Mouse (Mus musculus): ENCODE data around the gene Smc2. TPM values are rescaled to one million over a fixed set of nuclear protein-coding genes. Genes with fewer than 3 reads are reported as not detected.
"Not testable (repeated sequence)": the region's sequence is repeated elsewhere in the genome, so short reads cannot be mapped to it uniquely, and the experiment has no call there.

Smc2 gene
- 212 and 248 TPM in 2 replicates for polyA plus RNA-seq (2014; fragmentation: Nextera tagmentation; extraction: Ambion mirVana)

DNA sequence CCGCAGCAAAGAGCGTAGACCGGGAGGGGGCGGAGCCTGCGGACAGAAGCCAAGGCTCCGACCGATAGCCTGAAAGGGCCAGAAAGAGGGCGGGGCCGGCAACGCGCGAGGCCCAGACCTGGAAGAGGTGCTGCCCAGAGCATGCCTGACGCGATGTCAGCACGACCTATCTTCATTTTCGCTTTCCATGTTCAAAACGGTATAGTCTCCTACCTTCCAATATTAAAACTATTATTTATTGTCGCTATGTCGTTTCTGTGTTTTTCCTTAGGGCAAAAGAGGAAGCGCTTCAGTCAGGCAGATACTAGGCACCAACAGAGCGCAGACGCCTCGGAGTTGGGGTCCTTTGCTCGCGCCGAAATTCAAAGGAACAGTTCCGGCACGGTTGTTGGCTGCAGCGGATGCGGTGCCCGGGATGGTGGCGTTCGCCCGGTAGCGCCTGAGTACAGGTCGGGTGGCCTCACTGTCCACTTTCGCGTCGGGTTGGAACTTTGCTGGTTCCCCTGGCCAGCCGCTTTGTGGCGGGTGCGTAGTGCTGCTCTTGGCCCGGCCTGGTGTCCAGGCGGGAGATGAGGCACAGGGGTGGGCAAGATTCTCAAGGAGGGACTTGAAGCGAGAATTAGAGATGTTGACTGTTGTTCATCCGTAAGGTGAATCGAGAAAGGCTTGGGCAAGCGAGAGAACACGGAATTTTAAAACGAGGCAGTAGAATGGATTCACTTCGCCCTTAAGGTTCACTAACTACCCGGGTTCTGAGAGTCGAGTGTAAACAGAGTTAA is at the start of gene Smc2:
Gene Smc2 (plus strand): TSS at position 358 of the 779 bp plus-strand sequence.
- Histone ChIP-seq H3K4me1 (replicated peaks; ENCODE audit: control insufficient read depth, insufficient read depth, low read length) (no peaks in the 10 kb centered on the region; the same call in 1 of the 2 replicates), H3K27ac (ENCODE audit: low read depth, low read length) (peak within 1 kb of the TSS; percentile 33), H3K9me3 (ENCODE audit: control insufficient read depth, low read length) (no peaks in the 10 kb centered on the region), H3K36me3 (ENCODE audit: control insufficient read depth, insufficient read depth, low read length) (peaks cover 7% of the 10 kb centered on the region), H3K4me3 (ENCODE audit: low read depth, low read length) (peak within 1 kb of the TSS; percentile 65), H3K27me3 (ENCODE audit: control insufficient read depth, insufficient read depth, low read length) (no peaks in the 10 kb centered on the region), H3K9ac (ENCODE audit: low read length) (peak within 1 kb of the TSS; percentile 74), H3K4me2 (ENCODE audit: low read depth, low read length, severe bottlenecking) (peak within 1 kb of the TSS; percentile 41)
- DNase-seq (ENCODE audit: low spot score) (peak; percentile 95), ATAC-seq (replicated peaks; ENCODE audit: low FRiP score) (peak; percentile 99)
- WGBS, result under 1% methylated on average over 53 of the region's 53 CpGs

DNA sequence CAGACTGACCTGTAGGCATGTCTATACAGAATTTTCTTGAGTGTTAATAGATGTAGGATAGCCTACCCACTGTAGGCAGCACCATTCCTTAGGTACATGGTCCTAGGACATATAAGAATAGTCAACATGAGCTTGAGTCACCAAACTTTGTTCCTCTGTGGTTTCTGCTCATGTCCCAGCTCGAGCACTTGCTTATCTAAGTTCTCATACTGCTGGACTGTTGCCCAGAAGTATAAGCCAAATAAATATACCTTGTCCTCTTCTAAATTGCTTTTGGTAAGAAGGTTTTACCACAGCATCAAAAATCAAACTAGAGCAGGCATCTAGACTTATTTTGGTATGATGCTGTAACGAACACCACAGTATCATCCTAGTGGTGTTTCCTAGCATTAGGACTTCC is 27.5 kb upstream of the Smc2 start:
- H3K27me3 ChIP-seq (ENCODE audit: control insufficient read depth, insufficient read depth, low read length), result no peaks in the 10 kb centered on the region
- DNase-seq (ENCODE audit: low spot score), result no peak
- no peak overlapping the region for H3K27ac ChIP-seq (ENCODE audit: low read depth, low read length)
- no peak overlapping the region for H3K4me3 ChIP-seq (ENCODE audit: low read depth, low read length)
- no peak for ATAC-seq (replicated peaks; ENCODE audit: low FRiP score)
- H3K9ac ChIP-seq (ENCODE audit: low read length), result no peak overlapping the region
- 81% methylated on average over 2 of the region's 2 CpGs for WGBS
- no peaks in the 10 kb centered on the region for H3K36me3 ChIP-seq (ENCODE audit: control insufficient read depth, insufficient read depth, low read length)
- no peaks in the 10 kb centered on the region for H3K4me1 ChIP-seq (replicated peaks; ENCODE audit: control insufficient read depth, insufficient read depth, low read length)
- no peaks in the 10 kb centered on the region for H3K9me3 ChIP-seq (ENCODE audit: control insufficient read depth, low read length)
- no peak overlapping the region for H3K4me2 ChIP-seq (ENCODE audit: low read depth, low read length, severe bottlenecking)

DNA sequence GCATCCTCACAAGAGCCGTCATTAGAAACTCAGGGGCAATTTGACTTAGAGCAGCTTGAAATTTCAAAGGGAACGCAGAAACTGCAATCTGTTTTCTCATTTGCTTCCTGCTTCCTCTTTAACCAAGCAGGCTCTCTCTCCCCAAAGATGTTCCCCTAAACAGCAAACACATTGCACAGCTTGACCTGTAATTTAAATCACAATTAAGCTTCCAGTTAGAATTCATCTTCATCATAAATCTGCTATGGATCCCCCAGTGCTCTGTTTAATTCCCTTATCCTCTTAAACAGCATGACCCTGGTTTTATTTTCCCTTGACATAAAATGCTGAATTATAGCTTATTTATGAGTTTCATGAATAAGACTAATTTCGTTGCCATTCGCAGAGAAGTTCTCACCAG is 15.4 kb upstream of the Smc2 start:
- no peaks in the 10 kb centered on the region for H3K4me1 ChIP-seq (replicated peaks; ENCODE audit: control insufficient read depth, insufficient read depth, low read length)
- no peak overlapping the region for H3K27ac ChIP-seq (ENCODE audit: low read depth, low read length)
- DNase-seq (ENCODE audit: low spot score), result no peak
- no peak overlapping the region for H3K4me3 ChIP-seq (ENCODE audit: low read depth, low read length)
- H3K4me2 ChIP-seq (ENCODE audit: low read depth, low read length, severe bottlenecking), result no peak overlapping the region
- ATAC-seq (replicated peaks; ENCODE audit: low FRiP score), result no peak
- H3K36me3 ChIP-seq (ENCODE audit: control insufficient read depth, insufficient read depth, low read length), result no peaks in the 10 kb centered on the region
- no peaks in the 10 kb centered on the region for H3K27me3 ChIP-seq (ENCODE audit: control insufficient read depth, insufficient read depth, low read length)
- H3K9ac ChIP-seq (ENCODE audit: low read length), result no peak overlapping the region
- H3K9me3 ChIP-seq (ENCODE audit: control insufficient read depth, low read length), result no peaks in the 10 kb centered on the region
- 79% methylated on average over 4 of the region's 4 CpGs for whole genome bisulfite sequencing

DNA sequence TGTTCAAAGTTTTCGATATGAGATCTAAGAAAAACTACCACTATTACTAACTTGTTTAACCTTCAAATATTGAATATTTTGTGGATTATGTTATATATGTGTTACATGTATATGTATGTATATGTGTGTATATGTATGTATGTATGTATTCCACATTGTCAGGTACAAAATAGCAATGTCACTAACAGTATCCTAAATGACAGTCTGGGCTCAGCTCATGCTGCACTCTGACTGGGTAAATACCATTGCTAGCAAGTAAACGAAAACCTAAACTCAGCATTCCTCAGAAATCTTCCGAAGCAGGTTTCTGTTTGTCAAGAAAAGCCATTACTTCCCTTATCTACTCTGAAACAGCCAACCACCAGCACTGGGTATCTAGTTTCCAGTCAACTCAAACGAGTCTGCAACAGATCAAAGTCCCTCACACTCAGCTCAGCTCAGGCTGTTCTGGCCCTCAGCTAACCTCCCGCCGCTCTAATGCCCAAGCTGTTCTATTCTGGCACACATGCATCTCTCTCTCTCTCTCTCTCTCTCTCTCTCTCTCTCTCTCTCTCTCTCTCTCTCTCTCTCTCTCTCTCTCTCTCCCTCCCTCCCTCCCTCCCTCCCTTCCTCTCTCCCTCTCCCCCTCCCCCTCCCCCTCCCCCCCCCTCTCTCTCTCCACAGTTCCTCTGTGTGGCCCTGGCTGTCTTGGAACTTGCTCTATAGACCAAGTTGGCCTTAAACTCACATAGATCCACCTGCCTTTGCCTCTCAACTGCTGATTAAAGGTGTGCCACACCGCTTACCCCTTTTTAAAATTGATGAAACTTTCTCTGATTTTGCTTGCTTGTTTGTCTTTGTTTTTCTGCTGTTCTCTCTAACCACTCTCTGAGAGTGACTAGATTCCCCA is 9.5 kb upstream of the Smc2 start:
- no peaks in the 10 kb centered on the region for H3K9me3 ChIP-seq (ENCODE audit: control insufficient read depth, low read length)
- no peak overlapping the region for H3K27ac ChIP-seq (ENCODE audit: low read depth, low read length)
- no peak overlapping the region for H3K4me3 ChIP-seq (ENCODE audit: low read depth, low read length)
- no peaks in the 10 kb centered on the region for H3K27me3 ChIP-seq (ENCODE audit: control insufficient read depth, insufficient read depth, low read length)
- H3K4me2 ChIP-seq (ENCODE audit: low read depth, low read length, severe bottlenecking), result no peak overlapping the region
- no peak overlapping the region for H3K9ac ChIP-seq (ENCODE audit: low read length)
- DNase-seq (ENCODE audit: low spot score), result no peak
- no peaks in the 10 kb centered on the region for H3K36me3 ChIP-seq (ENCODE audit: control insufficient read depth, insufficient read depth, low read length)
- WGBS, result 47% methylated on average over 7 of the region's 7 CpGs
- peak; percentile 58; the same call in 1 of the 2 replicates for ATAC-seq (replicated peaks; ENCODE audit: low FRiP score)
- H3K4me1 ChIP-seq (replicated peaks; ENCODE audit: control insufficient read depth, insufficient read depth, low read length), result no peaks in the 10 kb centered on the region

DNA sequence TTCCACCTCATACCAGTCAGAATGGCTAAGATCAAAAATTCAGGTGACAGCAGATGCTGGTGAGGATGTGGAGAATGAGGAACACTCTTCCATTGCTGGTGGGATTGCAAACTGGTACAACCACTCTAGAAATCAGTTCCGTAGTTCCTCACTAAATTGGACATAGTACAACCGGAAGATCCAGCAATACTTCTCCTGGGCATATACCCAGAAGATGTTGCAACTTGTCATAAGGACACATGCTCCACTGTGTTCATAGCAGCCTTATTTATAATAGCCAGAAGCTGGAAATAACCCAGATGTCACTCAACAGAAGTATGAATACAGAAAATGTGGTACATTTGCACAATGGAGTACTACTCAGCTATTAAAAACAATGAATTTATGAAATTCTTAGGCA is 3.5 kb upstream of the Smc2 start:
- not testable (repeated sequence) for H3K9me3 ChIP-seq (ENCODE audit: control insufficient read depth, low read length); H3K27me3 ChIP-seq (ENCODE audit: control insufficient read depth, insufficient read depth, low read length); H3K4me1 ChIP-seq (replicated peaks; ENCODE audit: control insufficient read depth, insufficient read depth, low read length); H3K36me3 ChIP-seq (ENCODE audit: control insufficient read depth, insufficient read depth, low read length); H3K9ac ChIP-seq (ENCODE audit: low read length); H3K4me3 ChIP-seq (ENCODE audit: low read depth, low read length); DNase-seq (ENCODE audit: low spot score); H3K4me2 ChIP-seq (ENCODE audit: low read depth, low read length, severe bottlenecking); H3K27ac ChIP-seq (ENCODE audit: low read depth, low read length); ATAC-seq (replicated peaks; ENCODE audit: low FRiP score)
- 96% methylated on average over 2 of the region's 2 CpGs for WGBS

DNA sequence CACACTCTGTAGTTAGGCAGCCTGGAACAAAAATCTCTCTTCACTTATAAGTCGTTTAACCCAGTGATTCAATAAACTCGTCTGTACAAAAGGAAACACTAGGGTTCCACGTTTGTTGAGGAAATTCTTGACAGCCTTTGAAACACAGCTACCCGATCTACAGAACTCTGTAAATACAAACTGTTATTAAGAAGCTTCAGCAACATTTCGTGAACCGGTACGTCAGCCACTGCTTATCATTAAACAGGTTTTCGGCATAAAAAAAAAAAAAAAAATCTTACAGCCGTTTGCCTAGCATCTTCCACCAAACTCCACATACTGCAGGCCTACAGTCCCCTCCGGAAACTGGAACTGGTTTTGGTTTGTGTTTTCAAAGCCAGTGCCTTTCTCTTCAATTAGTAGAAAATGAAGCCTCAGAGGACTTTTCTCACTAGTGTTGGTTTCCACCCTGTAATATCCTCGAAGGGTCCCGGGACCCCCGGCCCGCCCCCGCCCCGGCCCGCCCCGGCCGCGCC is 615 bp upstream of the Smc2 start:
- H3K9ac ChIP-seq (ENCODE audit: low read length), result peak overlapping the region; percentile 74
- H3K27me3 ChIP-seq (ENCODE audit: control insufficient read depth, insufficient read depth, low read length), result no peaks in the 10 kb centered on the region
- 2% methylated on average over 19 of the region's 20 CpGs for WGBS
- H3K27ac ChIP-seq (ENCODE audit: low read depth, low read length), result peak overlapping the region; percentile 33; the same call in 1 of the 2 replicates
- H3K4me3 ChIP-seq (ENCODE audit: low read depth, low read length), result peak overlapping the region; percentile 65
- peaks cover 7% of the 10 kb centered on the region for H3K36me3 ChIP-seq (ENCODE audit: control insufficient read depth, insufficient read depth, low read length)
- DNase-seq (ENCODE audit: low spot score) (no peak), ATAC-seq (replicated peaks; ENCODE audit: low FRiP score) (peak; percentile 7)
- no peaks in the 10 kb centered on the region for H3K9me3 ChIP-seq (ENCODE audit: control insufficient read depth, low read length)
- H3K4me1 ChIP-seq (replicated peaks; ENCODE audit: control insufficient read depth, insufficient read depth, low read length), result no peaks in the 10 kb centered on the region; the same call in 1 of the 2 replicates
- peak overlapping the region; percentile 41 for H3K4me2 ChIP-seq (ENCODE audit: low read depth, low read length, severe bottlenecking)

DNA sequence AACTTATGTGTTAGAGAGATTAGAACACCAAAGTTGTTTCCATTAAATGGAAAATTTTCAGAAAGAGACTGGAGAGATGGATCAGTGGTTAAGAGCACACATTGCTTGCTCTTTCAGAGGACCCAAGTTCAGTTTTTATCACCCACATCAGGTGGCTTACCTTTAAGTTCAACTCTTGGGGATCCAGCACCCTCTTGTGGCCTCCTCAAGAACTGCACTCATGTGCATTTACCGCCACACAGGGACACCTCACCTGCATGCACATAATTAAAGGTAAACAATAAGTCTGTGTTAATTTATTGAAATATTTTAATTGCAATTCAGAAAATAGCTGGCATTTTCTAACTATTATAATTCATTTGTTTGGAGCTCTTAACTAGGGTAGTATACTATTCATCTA is 20.7 kb downstream of the Smc2 start:
- ATAC-seq (replicated peaks; ENCODE audit: low FRiP score) (no peak), DNase-seq (ENCODE audit: low spot score) (no peak)
- 91% methylated on average over 1 of the region's 1 CpGs for WGBS
- Histone ChIP-seq H3K9me3 (ENCODE audit: control insufficient read depth, low read length) (no peaks in the 10 kb centered on the region), H3K27ac (ENCODE audit: low read depth, low read length) (no peak overlapping the region), H3K4me3 (ENCODE audit: low read depth, low read length) (no peak overlapping the region), H3K27me3 (ENCODE audit: control insufficient read depth, insufficient read depth, low read length) (no peaks in the 10 kb centered on the region), H3K36me3 (ENCODE audit: control insufficient read depth, insufficient read depth, low read length) (peaks cover 9% of the 10 kb centered on the region), H3K4me1 (replicated peaks; ENCODE audit: control insufficient read depth, insufficient read depth, low read length) (no peaks in the 10 kb centered on the region), H3K4me2 (ENCODE audit: low read depth, low read length, severe bottlenecking) (no peak overlapping the region), H3K9ac (ENCODE audit: low read length) (no peak overlapping the region)

DNA sequence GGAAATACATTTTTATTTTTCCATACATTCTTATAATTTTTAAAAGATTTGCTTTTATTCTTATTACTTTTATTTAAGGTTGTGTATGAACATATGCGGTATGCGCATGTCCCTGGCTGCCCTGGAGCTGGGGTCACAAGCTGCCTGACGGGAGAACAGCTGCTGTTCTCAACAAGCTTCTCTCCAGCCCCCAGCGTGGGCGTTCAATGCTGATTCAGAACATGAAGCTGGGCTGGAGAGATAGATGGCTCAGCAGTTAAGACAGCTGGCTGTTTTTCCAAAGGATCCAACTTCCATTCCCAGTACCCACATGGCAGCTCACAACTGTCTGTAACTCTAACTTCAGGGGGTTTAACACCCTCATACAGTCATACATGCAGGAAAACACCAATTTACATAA is 22.3 kb downstream of the Smc2 start:
- peaks cover 9% of the 10 kb centered on the region for H3K36me3 ChIP-seq (ENCODE audit: control insufficient read depth, insufficient read depth, low read length)

More for the DNA sequence above, 22.3 kb downstream of the Smc2 start:
- no peaks in the 10 kb centered on the region for H3K9me3 ChIP-seq (ENCODE audit: control insufficient read depth, low read length)
- ATAC-seq (replicated peaks; ENCODE audit: low FRiP score) (no peak), DNase-seq (ENCODE audit: low spot score) (no peak)
- no peak overlapping the region for H3K4me3 ChIP-seq (ENCODE audit: low read depth, low read length)
- no peak overlapping the region for H3K27ac ChIP-seq (ENCODE audit: low read depth, low read length)
- no peaks in the 10 kb centered on the region for H3K27me3 ChIP-seq (ENCODE audit: control insufficient read depth, insufficient read depth, low read length)
- no peaks in the 10 kb centered on the region for H3K4me1 ChIP-seq (replicated peaks; ENCODE audit: control insufficient read depth, insufficient read depth, low read length)
- H3K9ac ChIP-seq (ENCODE audit: low read length), result no peak overlapping the region
- WGBS, result 92% methylated on average over 5 of the region's 5 CpGs
- H3K4me2 ChIP-seq (ENCODE audit: low read depth, low read length, severe bottlenecking), result no peak overlapping the region

Measured in forebrain, embryonic 11.5 days (tissue).